Mouse (Mus musculus): Measurements from ENCODE around the gene Gm37419.

The Gm37419 gene

DNA sequence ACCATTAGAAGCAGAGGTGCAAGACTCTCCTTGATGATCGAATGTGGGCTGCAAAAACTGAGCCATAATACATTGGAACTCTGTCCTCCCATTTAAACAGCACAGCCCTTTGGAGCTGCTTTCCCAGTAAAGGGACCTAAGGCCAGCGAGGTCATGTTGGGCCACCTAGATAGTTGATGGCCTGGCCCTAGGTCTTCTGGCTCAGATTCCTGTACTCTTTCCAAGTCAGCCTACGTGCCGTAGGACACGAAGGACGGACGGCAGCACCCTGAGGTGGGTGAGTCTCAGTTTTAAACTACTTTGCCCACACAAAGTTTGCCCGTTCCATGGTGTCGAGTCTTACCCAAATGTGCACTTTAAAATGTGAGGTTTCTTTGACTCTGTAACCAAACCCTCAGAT, 8.8 kb upstream of the Gm37419 start:
- DNase-seq (ENCODE audit: low spot score) = no peak

- no peak for DNase-seq (ENCODE audit: low spot score)
These were observed 7.9 kb upstream of the Gm37419 start for GRCm38 (mm10) chr16:23980201-23980870.

GRCm38 (mm10) chr16:23980991-23981720, 7.1 kb upstream of the Gm37419 start:
- DNase-seq (ENCODE audit: low spot score) = no peak

DNA sequence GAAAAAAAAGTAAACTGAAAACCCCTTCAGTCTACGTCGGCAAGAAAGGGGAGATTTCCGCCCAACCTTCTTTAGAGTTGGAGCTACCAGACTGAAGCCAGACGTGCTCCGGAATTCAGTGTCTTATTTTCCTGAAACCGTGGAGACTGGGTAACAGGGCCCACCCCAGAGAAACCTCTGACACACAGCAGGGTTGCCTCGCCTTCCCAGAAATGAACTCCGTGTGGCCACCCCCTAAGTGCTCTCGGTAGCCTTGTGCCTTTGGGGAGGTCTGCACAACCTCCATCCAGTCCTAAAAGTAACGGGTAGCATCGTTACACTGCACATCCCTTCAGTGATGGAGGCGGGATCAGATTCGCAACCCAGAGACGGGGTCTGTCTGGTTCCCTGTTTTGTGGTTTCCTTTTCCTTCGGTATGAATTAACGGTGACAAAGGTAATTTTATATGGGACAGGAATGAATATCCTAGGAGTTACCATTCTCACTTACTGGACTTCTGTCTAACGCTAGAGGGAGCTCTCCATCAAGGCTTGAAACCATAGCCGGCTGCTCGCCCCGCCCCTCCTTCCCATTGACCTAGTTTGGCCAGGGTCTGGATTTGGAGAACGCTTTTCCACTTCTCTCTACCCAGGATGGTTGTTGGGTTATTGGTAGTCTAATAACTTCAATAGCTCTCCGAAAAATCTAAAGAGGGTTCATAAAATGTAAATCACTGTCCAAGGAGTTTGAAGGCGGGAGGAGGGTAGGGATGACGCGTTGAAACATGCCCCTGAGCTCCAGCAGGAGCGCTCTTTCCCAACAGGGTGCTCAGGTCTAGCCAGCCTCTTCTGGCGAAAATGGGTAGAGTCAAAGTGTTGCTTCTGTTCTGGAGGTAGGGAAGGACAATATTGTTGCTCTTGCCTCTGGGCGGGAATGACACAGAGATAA, 6.1 kb upstream of the Gm37419 start:
- no peak for DNase-seq (ENCODE audit: low spot score)

DNA sequence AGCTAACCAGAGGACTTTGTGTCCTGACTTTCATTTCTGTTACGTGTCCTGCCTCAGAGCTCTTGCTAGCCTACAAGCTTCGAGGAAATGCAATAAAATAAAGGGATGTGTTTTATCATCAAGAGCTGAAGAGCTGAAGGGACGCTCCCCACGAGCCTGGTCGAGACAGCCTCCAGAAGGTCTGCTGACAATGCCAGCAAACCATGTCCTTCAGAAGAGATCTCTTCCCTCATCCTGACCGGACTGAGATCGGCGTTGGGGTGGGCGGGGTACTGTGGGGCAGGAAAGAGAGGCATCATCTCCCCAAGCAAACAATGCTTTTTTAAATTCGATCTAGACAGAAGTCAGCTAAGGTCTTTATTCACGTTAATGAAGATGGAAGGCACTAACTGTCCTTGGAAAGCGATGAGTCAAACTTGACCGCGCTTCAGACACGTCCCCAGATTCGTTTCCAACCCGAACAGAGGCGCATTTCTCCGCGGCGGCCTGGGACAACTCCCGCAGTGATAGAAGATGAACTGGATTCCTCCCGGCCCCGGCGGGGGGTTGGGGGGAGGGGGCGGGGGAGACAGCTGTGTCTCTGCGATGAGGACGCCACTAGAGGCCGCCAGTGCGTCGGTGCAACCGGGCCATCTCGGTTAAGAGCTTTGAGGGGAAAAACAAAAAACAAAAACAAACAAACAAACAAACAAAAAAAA, 5.2 kb upstream of the Gm37419 start:
- no peak for DNase-seq (ENCODE audit: low spot score)

- peak; percentile 17 for DNase-seq (ENCODE audit: low spot score)
These were observed 4.1 kb upstream of the Gm37419 start for GRCm38 (mm10) chr16:23984183-23984582.

GRCm38 (mm10) chr16:23984760-23985466, 3.4 kb upstream of the Gm37419 start:
- DNase-seq (ENCODE audit: low spot score) = no peak

DNA sequence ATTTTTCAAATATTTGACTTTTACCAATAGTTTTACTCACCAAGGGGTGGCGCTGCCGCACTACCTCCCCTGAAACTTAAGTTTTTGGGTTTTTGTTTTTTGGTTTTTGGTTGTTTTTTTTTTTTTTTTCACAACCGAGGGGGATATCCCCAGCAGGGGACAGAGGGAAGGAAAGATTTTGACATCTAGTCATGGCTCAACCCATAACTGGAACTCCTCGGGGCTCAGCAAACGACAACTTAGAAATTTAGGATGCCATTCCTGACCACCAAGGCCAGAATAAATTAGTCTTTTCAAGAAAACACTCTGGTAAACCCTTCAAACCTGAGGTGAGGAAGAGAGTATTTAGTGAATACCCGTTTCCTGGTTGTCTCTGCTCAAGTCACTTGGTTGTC, 2.8 kb upstream of the Gm37419 start:
- DNase-seq (ENCODE audit: low spot score) = no peak

DNA sequence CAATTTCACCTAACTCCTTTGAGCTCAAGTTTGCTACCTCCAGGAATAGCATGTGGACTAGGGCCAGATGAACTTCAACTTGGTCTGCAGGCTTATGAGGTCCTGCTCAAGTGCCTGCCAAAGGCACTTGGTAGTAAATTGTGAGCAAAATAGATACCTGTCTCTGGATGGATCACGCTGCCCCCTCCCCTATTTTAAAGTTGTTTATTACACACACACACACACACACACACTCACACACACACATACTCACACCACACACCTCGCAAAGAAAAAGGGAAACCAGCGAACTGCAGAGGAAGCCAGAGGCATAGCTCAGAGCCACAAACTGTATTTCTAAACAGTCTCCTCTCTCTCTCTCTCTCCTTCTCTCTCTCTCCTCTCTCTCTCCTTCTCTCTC, 2.1 kb upstream of the Gm37419 start:
- DNase-seq (ENCODE audit: low spot score) = no peak

DNA sequence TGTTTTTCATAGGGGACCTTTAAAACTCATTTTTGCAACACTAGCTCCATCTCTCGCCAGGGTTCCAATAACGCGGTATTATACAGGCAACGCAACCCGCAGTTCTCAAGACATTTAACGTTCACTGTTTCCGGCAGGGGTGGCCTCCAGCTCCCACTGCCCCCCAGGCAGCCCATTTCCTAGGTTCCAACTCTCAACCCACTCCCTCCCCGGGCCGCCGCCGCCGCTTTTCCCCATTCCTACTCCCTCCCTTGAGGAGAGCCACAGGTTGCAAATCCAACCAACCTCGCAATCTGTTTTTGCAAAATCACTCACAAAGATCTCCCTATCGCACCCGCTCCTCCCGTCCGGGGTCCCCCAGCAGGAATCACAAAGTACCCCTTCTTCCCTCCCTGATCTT, 1.4 kb upstream of the Gm37419 start:
- no peak for DNase-seq (ENCODE audit: low spot score)

GRCm38 (mm10) chr16:23987341-23988156, 733 bp upstream of the Gm37419 start:
- no peak for DNase-seq (ENCODE audit: low spot score)

GRCm38 (mm10) chr16:23988157-23988465, 171 bp upstream of the Gm37419 start:
- no peak for DNase-seq (ENCODE audit: low spot score)

- no peak for DNase-seq (ENCODE audit: low spot score)
These were observed 1.2 kb downstream of the Gm37419 start for GRCm38 (mm10) chr16:23989209-23990160.

DNA sequence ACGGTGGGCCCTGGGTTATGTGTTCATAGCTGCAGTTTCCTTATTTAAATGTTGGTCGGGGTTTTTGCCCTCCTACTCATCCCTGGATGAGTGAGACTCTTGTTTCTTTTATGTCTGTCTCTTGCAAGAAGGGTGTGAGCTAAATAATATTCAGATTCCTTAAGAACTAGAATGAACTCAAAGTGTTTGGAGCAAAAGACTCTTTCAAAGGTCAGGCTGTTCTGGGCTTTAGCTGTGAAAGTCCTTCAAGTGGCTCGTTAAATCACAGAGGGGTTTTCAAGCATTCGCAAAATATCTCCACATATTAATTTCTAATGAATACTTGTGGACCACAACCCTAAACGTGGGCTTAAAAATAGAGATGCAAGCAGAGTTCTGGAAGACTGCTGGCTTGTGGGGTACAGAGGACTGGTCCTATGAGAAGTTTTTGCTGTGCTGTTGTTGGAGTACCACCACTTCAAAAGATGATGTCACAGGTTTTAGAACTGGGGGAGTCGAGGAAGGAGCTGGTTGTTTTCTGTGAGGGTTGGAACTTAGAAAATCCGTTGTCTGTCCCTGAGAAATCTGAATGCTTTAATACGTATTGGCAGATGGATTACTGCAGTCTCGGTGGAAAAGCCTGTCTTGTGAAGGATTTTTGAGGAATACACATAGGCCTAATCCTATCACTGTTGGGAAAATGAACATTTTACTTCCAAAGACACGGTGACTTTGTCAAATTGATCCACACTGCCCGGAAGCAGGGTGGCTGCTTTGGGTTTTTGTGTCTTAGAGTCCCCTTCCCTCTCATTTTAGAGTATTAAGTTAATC, 2.1 kb downstream of the Gm37419 start:
- DNase-seq (ENCODE audit: low spot score) = no peak

- no peak for DNase-seq (ENCODE audit: low spot score)
These were observed 2.9 kb downstream of the Gm37419 start for GRCm38 (mm10) chr16:23991170-23991569.

- DNase-seq (ENCODE audit: low spot score) = no peak
These were observed 3.7 kb downstream of the Gm37419 start for GRCm38 (mm10) chr16:23991846-23992580.

DNA sequence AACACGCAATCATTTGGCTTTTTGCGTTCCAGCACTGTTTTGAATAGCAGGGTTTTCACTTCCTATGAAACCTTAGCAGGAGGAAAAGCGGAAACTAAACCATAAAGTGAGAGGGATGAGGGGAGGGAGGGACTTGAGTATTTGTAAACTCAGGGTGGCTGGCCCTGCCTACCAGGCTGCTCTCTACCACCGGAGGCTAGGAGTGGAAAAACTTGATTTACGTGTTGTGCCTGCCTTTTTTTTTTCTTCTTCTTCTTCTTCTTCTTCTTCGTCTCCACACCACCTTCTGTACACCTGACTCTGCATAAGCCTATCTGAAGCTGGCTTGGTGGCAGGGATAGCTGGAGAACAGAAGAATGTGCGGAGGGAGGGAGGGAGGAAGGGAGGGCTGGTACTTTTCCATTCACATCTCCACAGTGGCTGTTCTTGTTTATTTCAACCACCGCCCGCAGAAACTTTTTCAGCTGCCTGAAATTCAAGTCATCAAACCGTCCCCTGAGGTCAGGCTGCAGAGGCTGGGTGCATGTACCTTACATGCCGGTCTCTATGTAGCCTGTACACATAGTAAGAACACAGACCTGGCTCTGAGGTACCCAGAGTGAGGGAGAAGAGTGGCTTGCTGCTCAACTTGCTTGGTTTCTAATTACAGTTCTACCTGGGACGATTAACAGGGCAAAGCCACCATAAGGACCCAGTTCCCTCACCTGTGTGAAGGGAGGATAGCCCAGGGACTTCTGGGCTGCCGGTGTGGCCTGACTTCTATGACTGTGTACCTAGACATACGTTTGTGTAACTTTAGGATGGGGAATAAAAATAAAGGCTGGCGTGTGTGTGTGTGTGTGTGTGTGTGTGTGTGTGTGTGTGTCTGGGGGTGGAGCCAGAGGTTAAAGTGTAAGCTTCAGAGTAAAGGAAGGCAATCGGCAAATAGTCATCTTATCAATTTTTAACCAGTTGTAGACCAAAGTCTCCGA, 5.4 kb downstream of the Gm37419 start:
- no peak for DNase-seq (ENCODE audit: low spot score)
